Mouse (Mus musculus): ENCODE measurements around the gene Ambra1. TPM values are rescaled to one million over a fixed set of nuclear protein-coding genes. Genes with fewer than 3 reads are reported as not detected.

Gene Ambra1
- total RNA-seq, 2 experiments from 2014 or later = 15.8 to 16.5 TPM

DNA sequence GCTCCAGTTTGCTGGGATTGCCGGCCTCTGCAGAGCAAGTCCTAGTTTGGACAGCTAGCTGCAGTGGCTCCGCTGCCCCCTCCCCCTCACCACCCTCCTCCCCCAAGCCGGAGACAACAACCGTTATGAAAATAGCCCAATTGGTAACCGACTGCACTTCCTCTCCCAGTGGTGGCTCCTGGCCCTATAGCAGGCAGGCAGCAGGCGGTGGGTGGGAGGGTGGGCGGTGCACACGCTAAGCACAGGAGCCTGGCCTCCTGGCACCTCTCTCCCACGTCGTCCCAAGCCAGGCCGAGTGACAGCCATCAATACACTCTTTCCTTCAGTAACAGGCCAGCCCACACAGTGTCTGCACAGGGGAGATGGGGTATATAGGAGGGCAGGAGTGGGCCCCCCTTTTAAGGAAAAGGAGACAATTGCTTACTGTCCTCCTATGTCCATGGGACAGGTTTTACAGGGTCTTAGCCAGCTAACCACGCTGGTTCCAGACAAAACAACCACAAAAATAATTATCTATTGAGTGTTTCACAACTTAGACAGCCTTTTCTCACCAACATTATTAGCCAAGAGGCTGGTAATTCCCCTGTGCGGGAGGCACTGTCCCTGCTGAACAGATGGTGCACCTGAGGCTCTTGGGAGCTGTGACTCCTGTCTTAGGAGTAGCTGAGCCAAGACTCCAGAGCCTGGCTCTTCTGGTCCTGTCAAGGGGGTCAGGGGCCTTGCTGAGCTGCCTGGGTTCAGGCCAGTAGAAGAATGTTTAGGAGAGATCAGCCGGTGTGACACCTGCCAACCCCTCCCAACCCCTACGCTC is 220.5 kb downstream of the Ambra1 start:
- no peak for ATAC-seq (replicated peaks; ENCODE audit: low FRiP score, poor library complexity, severe bottlenecking)

DNA sequence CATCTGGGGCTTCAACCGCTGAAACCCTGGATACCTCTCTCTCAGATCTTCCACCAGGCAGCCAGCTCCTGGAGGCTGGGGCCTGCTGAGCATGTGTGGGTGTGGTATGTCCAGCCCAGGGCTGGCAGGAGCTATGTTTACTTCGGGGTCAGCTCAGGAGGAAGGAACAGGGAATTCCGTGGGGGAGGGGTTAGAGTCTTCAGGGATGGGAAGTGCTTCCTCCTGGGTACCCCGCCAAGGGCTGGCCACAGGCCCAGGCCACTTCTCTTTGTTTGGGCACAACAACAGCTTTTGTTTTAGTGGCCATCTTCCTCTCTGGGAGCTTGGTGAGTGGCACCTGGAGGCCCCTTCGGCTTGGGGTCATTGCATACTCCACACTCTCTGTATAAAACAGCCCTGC is 223.9 kb downstream of the Ambra1 start:
- no peak for ATAC-seq (replicated peaks; ENCODE audit: low FRiP score, poor library complexity, severe bottlenecking)

DNA sequence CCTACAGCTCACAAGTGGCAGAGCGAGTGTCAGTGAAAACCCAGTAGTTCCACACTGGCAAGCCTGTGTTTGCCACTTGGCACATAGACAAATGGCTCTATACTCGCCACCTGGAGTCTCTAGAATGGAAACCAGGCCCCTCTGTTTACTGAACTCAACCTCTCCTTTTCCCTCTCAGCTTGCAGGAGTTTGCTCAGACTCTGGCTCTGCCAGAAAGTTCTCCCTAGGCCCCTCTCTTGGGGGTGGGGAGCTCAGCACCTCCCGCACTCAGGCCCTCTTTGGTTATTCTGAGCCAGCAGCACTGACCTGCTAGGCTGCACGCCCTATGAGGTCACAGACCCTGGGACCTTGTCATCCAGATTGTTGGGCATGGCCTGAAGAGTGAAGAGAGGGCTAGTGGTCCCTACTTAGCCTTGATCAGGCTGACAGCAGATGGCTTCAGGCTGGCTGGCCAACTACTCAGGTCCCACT is 225.2 kb downstream of the Ambra1 start:
- no peak for ATAC-seq (replicated peaks; ENCODE audit: low FRiP score, poor library complexity, severe bottlenecking)

DNA sequence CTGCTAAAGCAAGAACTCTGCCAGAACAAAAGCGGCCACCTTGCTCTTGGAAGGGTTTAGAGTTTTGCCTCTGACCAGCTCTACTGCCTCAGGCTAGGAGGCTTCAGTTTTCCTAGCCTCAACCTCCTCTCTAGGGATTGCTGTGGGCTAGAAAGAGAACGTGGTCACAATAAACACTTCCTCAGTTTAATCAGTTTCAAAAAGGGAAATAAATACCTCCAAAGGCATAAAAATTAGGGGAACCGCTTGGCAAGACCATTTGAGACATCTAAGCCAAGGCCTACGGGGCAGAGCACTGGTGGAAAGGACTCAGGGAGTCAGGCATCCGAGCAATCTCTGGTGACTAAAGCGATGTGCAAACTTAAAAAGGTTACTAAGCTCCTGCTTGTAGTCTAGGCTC is 225.9 kb downstream of the Ambra1 start:
- no peak for ATAC-seq (replicated peaks; ENCODE audit: low FRiP score, poor library complexity, severe bottlenecking)

DNA sequence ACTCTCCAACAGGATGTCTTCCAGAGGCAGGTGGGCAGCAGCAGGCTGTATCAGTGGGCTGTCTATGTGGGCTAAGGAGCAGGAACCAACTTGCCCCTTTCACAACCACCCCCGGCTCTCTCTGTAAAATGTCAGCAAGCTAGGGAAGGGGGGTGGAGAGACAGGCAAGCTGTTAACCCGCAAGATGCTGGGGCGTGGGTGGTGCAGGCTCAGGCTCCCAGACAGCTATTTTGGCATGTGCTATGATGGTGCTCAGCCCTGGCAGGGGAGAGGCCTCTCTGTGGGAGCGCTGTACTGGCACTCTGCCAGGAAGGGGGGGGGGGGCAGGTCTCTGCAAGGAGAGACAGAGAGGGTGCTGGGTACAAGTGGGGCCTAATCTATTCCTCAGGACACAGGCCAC is 227.2 kb downstream of the Ambra1 start:
- ATAC-seq (replicated peaks; ENCODE audit: low FRiP score, poor library complexity, severe bottlenecking) = no peak

DNA sequence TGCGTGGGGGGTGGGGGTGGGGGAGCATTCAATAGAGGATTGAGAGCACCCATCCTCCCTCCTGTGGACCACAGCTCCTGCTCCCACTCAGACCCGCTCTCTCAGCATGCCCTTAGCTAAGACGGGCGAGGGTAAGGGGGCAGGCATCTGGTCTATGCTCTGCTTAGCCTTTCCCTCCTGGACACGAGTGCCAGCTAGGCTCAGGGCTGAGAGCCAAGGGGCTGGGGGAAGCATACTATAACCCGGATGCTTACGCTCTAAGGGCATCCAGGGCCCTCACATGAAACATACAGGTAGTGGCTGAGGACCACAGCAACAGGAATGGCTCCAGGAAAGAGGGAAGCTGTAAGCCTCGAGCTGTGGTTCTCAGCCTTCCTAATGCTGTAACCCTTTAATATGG is 228.1 kb downstream of the Ambra1 start:
- no peak for ATAC-seq (replicated peaks; ENCODE audit: low FRiP score, poor library complexity, severe bottlenecking)

DNA sequence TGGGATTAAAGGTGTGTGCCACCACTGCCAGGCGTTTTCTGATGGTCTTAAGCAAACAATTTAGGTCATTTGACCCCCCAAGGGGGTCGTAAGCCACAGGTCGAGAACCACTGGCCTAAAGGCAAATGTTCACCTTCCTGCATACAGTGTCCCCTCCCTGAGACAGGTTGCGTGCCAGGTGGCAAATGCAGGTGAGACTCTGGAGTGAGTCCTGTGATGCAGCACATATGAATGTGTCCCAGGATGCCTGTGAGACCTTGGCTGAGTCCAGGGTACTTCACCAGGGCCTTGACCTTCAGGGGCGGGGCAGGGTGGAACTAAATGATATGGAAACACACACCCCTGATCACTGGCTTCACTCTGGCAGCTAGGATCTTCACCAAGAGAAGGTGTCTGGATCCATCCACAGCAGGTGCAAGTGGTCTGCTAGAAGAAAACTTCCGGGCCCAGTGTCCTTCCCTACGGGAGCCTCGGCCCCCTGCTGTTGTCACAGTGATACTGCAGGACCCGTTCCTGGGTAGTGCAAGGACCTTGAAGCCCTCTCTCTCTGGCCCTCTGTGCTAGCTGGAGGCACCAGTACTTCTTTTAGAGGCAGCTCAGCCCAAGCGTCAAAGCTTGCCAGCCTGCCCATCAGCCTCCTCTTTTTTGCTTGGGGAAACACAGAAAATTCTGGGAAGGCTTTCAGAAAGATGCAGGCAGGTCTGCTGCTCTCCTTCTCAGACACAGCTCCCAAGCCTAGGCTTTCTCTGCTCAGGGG is 228.9 kb downstream of the Ambra1 start:
- ATAC-seq (replicated peaks; ENCODE audit: low FRiP score, poor library complexity, severe bottlenecking) = peak; percentile 55

DNA sequence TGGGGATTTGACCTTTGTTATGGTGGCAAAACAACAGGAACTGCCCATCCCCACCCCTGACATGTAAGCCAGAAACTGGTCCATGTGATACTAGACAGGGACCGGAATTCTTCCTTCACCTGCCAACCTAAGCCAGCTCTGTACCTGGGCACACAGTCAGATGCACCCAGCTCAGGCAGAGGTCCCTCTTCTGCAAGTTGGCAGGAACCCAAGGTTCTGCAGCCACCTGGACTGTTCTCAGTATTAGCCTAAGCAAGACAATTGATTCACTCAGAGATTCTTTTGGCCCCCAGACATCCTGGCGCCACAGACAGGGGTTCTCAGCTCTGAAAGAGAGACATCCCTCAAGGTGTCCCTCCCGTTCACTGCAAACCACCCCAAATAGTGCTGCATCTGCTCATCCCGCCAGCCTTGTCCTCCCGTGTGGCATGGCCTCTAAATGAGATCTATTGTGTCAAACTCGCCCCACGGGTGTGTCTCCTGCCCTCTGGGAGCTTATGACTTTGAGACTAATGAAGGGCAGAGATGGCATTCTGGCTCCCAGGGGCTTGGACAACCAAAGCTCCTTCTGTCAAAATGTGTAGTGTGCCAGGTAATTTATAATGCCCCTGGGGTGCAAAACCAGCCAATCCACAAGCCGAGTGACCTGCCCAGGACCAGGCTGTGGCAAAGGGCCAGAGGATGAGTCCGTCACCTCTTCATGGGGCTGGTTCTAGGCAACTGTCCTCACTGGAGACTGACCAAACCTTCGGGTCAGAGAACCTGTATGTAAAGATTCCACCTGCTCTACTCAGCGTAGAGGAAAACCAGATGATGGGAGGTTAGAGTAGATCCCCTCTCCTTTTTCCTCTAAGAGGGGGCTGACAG is 229.8 kb downstream of the Ambra1 start:
- no peak for ATAC-seq (replicated peaks; ENCODE audit: low FRiP score, poor library complexity, severe bottlenecking)

DNA sequence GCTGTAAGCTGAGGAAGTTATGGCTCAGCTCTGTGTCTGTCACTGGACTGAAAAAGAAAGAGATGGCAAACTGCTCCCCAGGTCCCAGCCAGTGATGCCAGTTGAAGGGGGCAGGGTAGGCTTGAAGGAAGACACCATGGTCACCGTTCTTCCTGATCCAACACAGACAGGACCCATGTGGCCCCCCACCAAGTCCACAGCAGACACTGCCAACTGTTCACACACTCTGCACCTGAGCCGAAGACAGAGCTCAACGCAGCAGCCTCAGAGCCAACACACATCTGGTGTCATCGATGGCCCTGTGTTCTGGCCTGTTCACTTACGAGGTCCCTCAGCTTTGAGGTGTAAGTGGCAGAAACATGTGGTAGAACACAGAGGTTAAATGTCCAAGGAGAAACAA is 230.5 kb downstream of the Ambra1 start:
- ATAC-seq (replicated peaks; ENCODE audit: low FRiP score, poor library complexity, severe bottlenecking) = no peak

DNA sequence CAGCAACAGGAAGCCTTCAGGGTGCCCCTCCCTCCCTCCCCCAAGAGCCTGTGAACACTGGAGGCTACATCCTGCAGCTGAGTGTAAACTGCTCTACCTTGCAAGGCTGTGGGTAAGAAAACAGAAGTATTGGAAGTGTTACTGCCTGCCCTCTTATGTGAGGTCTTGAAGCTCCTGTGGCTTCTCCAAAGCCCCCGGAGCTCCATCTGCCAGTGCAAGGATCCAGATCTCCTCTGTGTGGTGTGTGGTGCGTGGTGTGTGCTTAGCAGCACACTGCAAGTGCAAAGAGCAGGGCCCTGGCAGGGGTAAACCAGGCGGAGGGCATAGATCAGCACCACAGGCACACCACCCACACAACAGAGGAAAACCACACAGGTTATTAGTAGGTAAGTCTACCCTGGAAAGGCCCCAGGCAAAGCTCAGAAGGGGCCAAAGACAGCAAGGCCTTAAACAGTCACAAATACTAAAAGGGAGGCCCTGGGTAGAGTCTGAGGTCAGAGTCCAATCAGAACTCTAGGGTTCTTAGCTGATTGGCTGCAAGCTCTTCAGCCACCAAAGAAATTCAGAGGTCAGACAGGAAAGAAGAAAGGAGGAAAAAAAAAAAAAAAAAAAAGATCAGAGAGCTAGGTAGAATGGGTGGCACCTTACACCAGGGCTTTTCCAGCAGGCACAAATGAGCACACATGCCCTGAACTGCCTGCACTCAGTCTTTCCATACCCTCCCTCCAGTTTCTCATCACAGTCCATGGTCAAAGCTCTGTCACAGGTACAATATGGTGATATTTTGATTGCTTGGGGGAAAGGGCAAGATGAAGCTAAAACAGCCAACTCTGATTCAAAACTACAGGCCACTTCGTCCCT is 232.2 kb downstream of the Ambra1 start:
- ATAC-seq (replicated peaks; ENCODE audit: low FRiP score, poor library complexity, severe bottlenecking) = no peak

DNA sequence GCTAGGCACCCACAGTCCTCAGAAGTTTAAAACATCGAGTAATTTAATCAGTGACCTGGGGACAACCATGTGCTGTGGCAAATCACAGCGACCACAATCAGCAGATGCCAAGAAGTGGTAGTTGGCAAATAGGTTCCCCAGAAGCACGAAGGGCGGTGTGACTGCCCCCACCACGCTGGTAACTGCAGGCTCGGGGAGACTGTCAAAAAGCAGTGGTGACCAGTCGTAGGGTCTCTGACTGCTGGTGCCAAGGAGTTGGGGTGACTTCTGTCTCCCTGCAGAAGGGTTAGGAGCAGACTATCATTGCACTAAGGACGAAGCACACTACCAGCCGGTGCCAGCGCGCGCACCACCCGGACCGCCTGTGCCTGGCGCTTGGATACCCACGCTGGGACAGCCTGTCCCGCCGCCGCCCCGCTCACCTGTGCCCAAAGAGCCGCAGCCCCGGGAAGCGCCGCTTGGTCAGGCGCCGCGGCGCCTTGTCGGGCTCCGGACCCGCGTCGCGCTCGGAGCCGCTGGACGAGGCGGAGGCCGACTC is 233.0 kb downstream of the Ambra1 start:
- ATAC-seq (replicated peaks; ENCODE audit: low FRiP score, poor library complexity, severe bottlenecking) = no peak

DNA sequence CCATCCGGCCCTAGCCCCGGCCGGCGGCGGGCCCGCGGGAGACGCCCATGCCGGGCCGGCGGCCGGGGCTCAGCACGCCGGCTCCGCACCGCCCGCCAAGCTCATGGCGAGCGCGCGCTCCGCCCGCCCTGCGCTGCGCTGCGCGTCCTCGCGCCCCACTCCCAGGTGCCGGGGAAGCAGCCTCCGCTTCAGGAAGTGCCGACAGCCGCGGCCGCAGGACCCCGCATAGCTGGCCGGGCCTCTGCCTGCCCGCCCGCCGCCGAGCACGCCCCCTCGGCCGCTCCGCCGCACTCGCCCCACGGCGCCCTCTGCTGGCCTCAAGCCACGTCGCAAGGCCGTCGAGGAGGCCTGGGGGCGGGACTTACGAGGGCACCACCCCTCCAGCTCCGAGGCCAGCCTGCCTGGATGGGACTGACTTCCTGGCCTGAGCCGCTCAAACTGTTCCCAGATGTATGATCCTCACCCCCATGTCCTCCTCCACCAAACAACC is 233.6 kb downstream of the Ambra1 start:
- peak; percentile 79 for ATAC-seq (replicated peaks; ENCODE audit: low FRiP score, poor library complexity, severe bottlenecking)

DNA sequence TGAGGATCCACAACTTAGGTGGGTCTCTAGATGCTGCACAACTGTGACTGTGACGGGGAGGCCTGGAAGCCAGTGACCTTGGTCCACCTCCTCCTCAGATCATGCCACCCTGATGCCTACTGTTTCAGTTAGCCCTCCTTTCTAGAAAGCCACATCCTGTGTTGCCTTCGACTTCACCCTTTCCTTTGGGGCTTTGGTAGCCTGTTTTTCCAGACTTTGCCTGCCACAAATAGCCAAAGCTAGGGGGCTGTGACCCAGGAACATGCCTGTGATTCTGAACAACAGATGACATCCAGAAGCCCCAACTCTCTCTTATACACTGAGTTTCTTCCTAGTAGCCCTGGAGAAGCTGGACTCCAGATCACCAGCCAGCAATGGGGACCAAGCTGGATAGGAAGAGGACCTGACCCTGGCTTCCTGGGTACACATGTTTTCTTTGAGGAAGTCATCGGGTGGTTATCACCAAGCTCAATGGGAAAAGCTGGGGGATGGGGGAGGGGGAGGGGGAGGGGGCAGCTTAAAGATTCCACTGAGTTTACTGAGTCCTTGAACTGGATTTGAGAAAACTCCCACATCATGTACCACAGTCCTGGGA is 234.8 kb downstream of the Ambra1 start:
- no peak for ATAC-seq (replicated peaks; ENCODE audit: low FRiP score, poor library complexity, severe bottlenecking)

DNA sequence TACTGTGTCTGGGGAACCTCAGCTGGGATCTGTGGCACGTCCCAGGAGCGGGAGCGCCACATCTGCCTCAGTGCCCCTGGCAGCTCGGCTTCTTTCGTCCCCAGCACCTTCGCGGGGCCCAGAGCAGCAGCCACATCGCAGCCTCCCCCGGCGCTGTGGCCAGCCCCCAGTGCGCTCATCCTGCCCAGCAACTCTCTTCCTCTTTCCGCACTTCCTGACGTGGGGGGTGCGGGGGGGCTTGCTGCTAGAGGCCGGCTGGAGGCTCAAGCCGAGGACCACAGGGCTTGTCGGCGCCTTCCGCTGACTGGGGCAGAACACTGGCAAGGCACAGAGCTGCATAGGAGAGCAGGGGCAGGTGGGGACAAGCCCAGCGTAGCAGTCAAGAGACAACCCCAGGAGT is 235.5 kb downstream of the Ambra1 start:
- ATAC-seq (replicated peaks; ENCODE audit: low FRiP score, poor library complexity, severe bottlenecking) = no peak

DNA sequence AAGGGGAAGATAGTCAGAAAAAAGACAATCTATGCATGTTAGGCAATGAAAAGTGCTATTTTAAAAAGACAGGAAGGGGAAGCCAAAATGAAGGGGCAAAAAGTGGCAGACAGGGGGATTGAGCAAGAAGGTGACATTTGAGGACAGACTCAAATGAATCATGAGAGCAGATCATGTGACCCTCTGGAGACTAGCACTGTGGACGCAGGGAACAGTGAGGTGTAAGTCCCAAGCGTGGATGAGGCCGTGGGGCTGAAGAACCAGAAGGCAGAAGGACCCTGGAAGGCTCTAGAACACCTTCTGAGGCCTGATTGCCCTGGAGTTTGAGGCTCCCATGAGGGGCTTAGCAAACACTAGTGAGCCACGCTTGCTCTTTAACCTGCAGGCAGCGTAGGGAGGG is 236.4 kb downstream of the Ambra1 start:
- ATAC-seq (replicated peaks; ENCODE audit: low FRiP score, poor library complexity, severe bottlenecking) = no peak

DNA sequence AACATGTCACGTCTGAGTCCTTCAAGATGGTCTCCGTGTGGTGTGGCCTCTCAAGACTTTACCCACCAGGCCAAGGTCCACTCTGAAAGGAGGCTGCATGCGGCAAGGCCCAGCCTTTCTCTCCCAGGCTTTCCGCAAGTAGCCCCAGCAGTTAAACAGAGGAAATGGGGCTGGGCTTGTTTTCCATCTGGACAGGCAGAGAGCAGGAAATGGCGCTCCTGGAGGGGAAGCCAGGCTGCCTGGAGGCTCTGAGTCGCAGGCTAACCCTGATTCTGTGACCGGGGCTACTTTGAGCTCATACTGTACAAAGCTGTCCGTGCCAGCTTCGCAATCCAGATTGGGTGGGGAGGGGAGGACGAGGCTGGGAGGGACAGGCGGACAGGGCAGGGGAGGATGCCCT is 238.0 kb downstream of the Ambra1 start:
- ATAC-seq (replicated peaks; ENCODE audit: low FRiP score, poor library complexity, severe bottlenecking) = no peak

Measured in erythroblast, adult 5-6 weeks (primary cell).